Mouse (Mus musculus) C2C12 (cell line): Measurements from ENCODE around the gene Ppp1r12b.

ENCODE experiments used
- CEBPB ChIP-seq: IDR thresholded peaks from one replicate; pipeline ENCODE4 v1.6.1; 2011; ENCODE audit warnings: low read depth, mild to moderate bottlenecking, control low read depth, moderate library complexity
- CTCF ChIP-seq: IDR thresholded peaks from one replicate; pipeline ENCODE4 v1.5.1; 2011; ENCODE audit not compliant: control insufficient read depth, insufficient read depth, insufficient read length
- MAX ChIP-seq: IDR thresholded peaks from one replicate; pipeline ENCODE4 v1.6.1; 2011; ENCODE audit warnings: mild to moderate bottlenecking, control low read depth
- MYOD1 ChIP-seq: IDR thresholded peaks from one replicate; pipeline ENCODE4 v1.6.1; 2011; ENCODE audit warnings: low read depth; ENCODE audit not compliant: control insufficient read depth, insufficient read length
- USF1 ChIP-seq: IDR thresholded peaks from one replicate; pipeline ENCODE4 v1.6.1; 2011; ENCODE audit warnings: low read depth, mild to moderate bottlenecking, control low read depth, moderate library complexity

- no peak for TF ChIP-seq CEBPB
- peak; percentile 12 for TF ChIP-seq CTCF
- TF ChIP-seq MAX = no peak
- no peak for TF ChIP-seq USF1
- TF ChIP-seq MYOD1 = no peak
These were observed 210.1 kb downstream of the Ppp1r12b start for GRCm38 (mm10) chr1:134745648-134746047.
